Mouse (Mus musculus) olfactory bulb, adult 2 months (tissue): ENCODE results near the gene C9orf72. TPM values are rescaled to one million over a fixed set of nuclear protein-coding genes. Genes with fewer than 3 reads are reported as not detected.

Experiments
- H3K27ac ChIP-seq: fragments of 200-500 bp; 2 replicates; pipeline ENCODE4 v1.5.1; 2012; ENCODE audit warnings: low read depth, low read length; ENCODE audit not compliant: insufficient read depth
- H3K4me1 ChIP-seq: fragments of 200-500 bp; 2 replicates; pipeline ENCODE4 v1.6.1; 2012; ENCODE audit warnings: low read length; ENCODE audit not compliant: control insufficient read depth, insufficient read depth
- H3K4me3 ChIP-seq: fragments of 200-500 bp; 2 replicates; pipeline ENCODE4 v1.5.1; 2012; ENCODE audit warnings: mild to moderate bottlenecking, low read depth, low read length, moderate library complexity; ENCODE audit not compliant: insufficient read depth
- CTCF ChIP-seq: fragments of 200-500 bp; IDR thresholded peaks from 2 replicates; pipeline ENCODE4 v1.5.1; 2012; ENCODE audit warnings: low read depth, mild to moderate bottlenecking, low read length, moderate library complexity; ENCODE audit not compliant: insufficient read depth
- POLR2A ChIP-seq: fragments of 200-500 bp; IDR thresholded peaks from 2 replicates; pipeline ENCODE4 v1.6.1; 2012; ENCODE audit warnings: mild to moderate bottlenecking, low read depth, low read length, moderate library complexity; ENCODE audit not compliant: insufficient read depth
- WGBS: fragments of 180-500 bp; shearing (Covaris S2); methylation state at CpG from one replicate; pipeline ENCODE4 v1.1.7; 2018; 5-methylcytosine and 5-hydroxymethylcytosine counted together
- polyA plus RNA-seq: library from polyadenylated mRNA; stranded (reverse); fragments of >200 nt; gene quantifications from 2 replicates; pipeline ENCODE4 v1.2.4, GENCODE M21; 2012; ENCODE audit warnings: low replicate concordance; ENCODE audit not compliant: missing spikeins, insufficient read depth, insufficient read length

C9orf72 gene
- polyA plus RNA-seq, 1 experiment = not detected

GRCm38 (mm10) chr4:35148326-35148725 is 77.6 kb downstream of the C9orf72 start:
- TF ChIP-seq CTCF (no peak), POLR2A (no peak)
- Histone ChIP-seq H3K4me3 (no peak overlapping the region), H3K4me1 (no peaks in the 10 kb centered on the region), H3K27ac (no peak overlapping the region)
- WGBS = 92% methylated on average over 4 of the region's 4 CpGs

GRCm38 (mm10) chr4:35146597-35146996 is 79.4 kb downstream of the C9orf72 start:
- Histone ChIP-seq H3K4me1 (no peaks in the 10 kb centered on the region), H3K4me3 (no peak overlapping the region), H3K27ac (no peak overlapping the region)
- WGBS = 95% methylated on average over 5 of the region's 5 CpGs
- TF ChIP-seq POLR2A (no peak), CTCF (no peak)

GRCm38 (mm10) chr4:35145726-35146125 is 80.2 kb downstream of the C9orf72 start:
- no peaks in the 10 kb centered on the region for H3K4me1 ChIP-seq
- no peak for TF ChIP-seq POLR2A
- TF ChIP-seq CTCF = no peak
- H3K27ac ChIP-seq = no peak overlapping the region
- H3K4me3 ChIP-seq = no peak overlapping the region
- 75% methylated on average over 10 of the region's 10 CpGs for WGBS

GRCm38 (mm10) chr4:35143472-35144102 is 82.4 kb downstream of the C9orf72 start:
- H3K4me3 ChIP-seq = no peak overlapping the region
- no peak overlapping the region for H3K27ac ChIP-seq
- WGBS = 77% methylated on average over 12 of the region's 12 CpGs
- TF ChIP-seq CTCF (no peak), POLR2A (no peak)
- no peaks in the 10 kb centered on the region for H3K4me1 ChIP-seq

Other genes with a start within 250 kb of the C9orf72 start
- not detected in 2 replicates for gene Ifnk, start 74.1 kb downstream of the C9orf72 start, polyA plus RNA-seq
- gene Mob3b, start 68.7 kb downstream of the C9orf72 start, polyA plus RNA-seq = not detected in 2 replicates